Comparison of ENCODE assay signal across 24 mouse cellular contexts in genomic region chr13:72412656-72413055, GRCm38 (mm10).
DNase-seq lines count a peak whose midpoint lies in the region; ATAC-seq and TF ChIP-seq lines count a peak whose summit lies in the region.
"Had no signal": no experiment of that assay in that cellular context is flagged by ENCODE, and none has a peak within 500 bp of the region (broad histone marks: within the 10 kb centered on the region; RNA-seq: fewer than 3 reads in every experiment).

No protein-coding gene starts in this region.

- DNase-seq in kidney, adult 11 months, result peak; percentile 22
- peak; percentile 76 for DNase-seq in kidney, adult 2 months
- peak; percentile 74 for DNase-seq in kidney, adult 9 months
- DNase-seq in kidney, postnatal 36 days, result peak; percentile 35 to 62
- DNase-seq: adrenal gland, adult 2 months; adrenal gland, postnatal 10 days; adrenal gland, postnatal 25 days; cerebellum, adult 11 months; cerebellum, adult 18-20 months; cerebellum, adult 8-10 months; cerebellum, adult 9-11 months; cerebellum, postnatal 14 days; cerebellum, postnatal 36 days; embryo, embryonic 11 days had no signal

- no peak overlapping the region for H3K4me2 ChIP-seq in kidney, embryonic 14.5 days (replicated peaks; ENCODE audit: low read depth, low read length)
- no peak overlapping the region for H3K4me2 ChIP-seq in kidney, embryonic 15.5 days
- no peak overlapping the region for H3K4me2 ChIP-seq in kidney, embryonic 16.5 days (replicated peaks; ENCODE audit: low read depth, low read length)
- H3K4me2 ChIP-seq: embryonic facial prominence, embryonic 13.5 days; embryonic facial prominence, embryonic 15.5 days; forebrain, embryonic 12.5 days had no signal

- H3K27me3 ChIP-seq in kidney, embryonic 14.5 days (ENCODE audit: control insufficient read depth, insufficient read depth, low read length), result no peaks in the 10 kb centered on the region
- H3K27me3 ChIP-seq in kidney, adult 2 months (replicated peaks; ENCODE audit: control insufficient read depth, insufficient read depth, low read length), result no peaks in the 10 kb centered on the region
- no peaks in the 10 kb centered on the region for H3K27me3 ChIP-seq in kidney, embryonic 15.5 days
- no peaks in the 10 kb centered on the region for H3K27me3 ChIP-seq in kidney, embryonic 16.5 days (ENCODE audit: insufficient read depth, low read length)
- H3K27me3 ChIP-seq: embryonic facial prominence, embryonic 13.5 days; embryonic facial prominence, embryonic 15.5 days had no signal

- H3K27ac ChIP-seq in kidney, embryonic 14.5 days (ENCODE audit: low read depth, low read length), result no peak overlapping the region
- H3K27ac ChIP-seq in kidney, adult 2 months (ENCODE audit: insufficient read depth, low read depth, low read length), result no peak overlapping the region
- H3K27ac ChIP-seq in kidney, embryonic 15.5 days, result no peak overlapping the region
- H3K27ac ChIP-seq in kidney, embryonic 16.5 days (ENCODE audit: low read length), result no peak overlapping the region
- H3K27ac ChIP-seq: embryonic facial prominence, embryonic 13.5 days; embryonic facial prominence, embryonic 15.5 days; forebrain, embryonic 10.5 days; forebrain, embryonic 12.5 days had no signal

- no peak for ATAC-seq in kidney, embryonic 14.5 days (ENCODE audit: low FRiP score, low TSS enrichment)
- ATAC-seq in kidney, embryonic 15.5 days (replicated peaks; ENCODE audit: low FRiP score), result no peak
- no peak for ATAC-seq in kidney, embryonic 16.5 days (ENCODE audit: low FRiP score, low TSS enrichment)
- no peak for ATAC-seq in megakaryocyte, adult 5-6 weeks (ENCODE audit: poor library complexity, severe bottlenecking)
- ATAC-seq: forebrain, embryonic 14.5 days had no signal

- no peaks in the 10 kb centered on the region for H3K4me1 ChIP-seq in kidney, embryonic 14.5 days (ENCODE audit: control insufficient read depth, insufficient read depth, low read length)
- peaks cover 10% of the 10 kb centered on the region for H3K4me1 ChIP-seq in kidney, adult 2 months (ENCODE audit: control insufficient read depth, insufficient read depth, low read length)
- H3K4me1 ChIP-seq in kidney, embryonic 15.5 days, result no peaks in the 10 kb centered on the region
- H3K4me1 ChIP-seq in kidney, embryonic 16.5 days (ENCODE audit: insufficient read depth, low read length), result no peaks in the 10 kb centered on the region
- H3K4me1 ChIP-seq: embryonic facial prominence, embryonic 13.5 days; embryonic facial prominence, embryonic 15.5 days; forebrain, embryonic 10.5 days; forebrain, embryonic 12.5 days had no signal

- no peaks in the 10 kb centered on the region for H3K36me3 ChIP-seq in kidney, embryonic 14.5 days (ENCODE audit: control insufficient read depth, insufficient read depth, low read length)
- H3K36me3 ChIP-seq in kidney, adult 2 months (ENCODE audit: control insufficient read depth, insufficient read depth, low read length), result no peaks in the 10 kb centered on the region
- H3K36me3 ChIP-seq in kidney, embryonic 15.5 days, result no peaks in the 10 kb centered on the region
- no peaks in the 10 kb centered on the region for H3K36me3 ChIP-seq in kidney, embryonic 16.5 days (ENCODE audit: insufficient read depth, low read length)
- H3K36me3 ChIP-seq: embryonic facial prominence, embryonic 13.5 days; embryonic facial prominence, embryonic 15.5 days; forebrain, embryonic 10.5 days; forebrain, embryonic 12.5 days had no signal

- no peak for TF ChIP-seq CTCF in kidney, adult 2 months (conservative IDR thresholded peaks at IDR 0.05; ENCODE audit: insufficient read depth, insufficient read length, low read depth, low read length)

- no peak overlapping the region for H3K4me3 ChIP-seq in kidney, embryonic 14.5 days (ENCODE audit: low read length)
- H3K4me3 ChIP-seq in kidney, adult 2 months (ENCODE audit: insufficient read depth, low read depth, low read length), result no peak overlapping the region
- H3K4me3 ChIP-seq in kidney, embryonic 15.5 days (replicated peaks), result no peak overlapping the region
- H3K4me3 ChIP-seq in kidney, embryonic 16.5 days (ENCODE audit: low read length), result no peak overlapping the region
- H3K4me3 ChIP-seq: embryonic facial prominence, embryonic 13.5 days; embryonic facial prominence, embryonic 15.5 days; erythroblast, embryonic 14.5 days; forebrain, embryonic 10.5 days; forebrain, embryonic 12.5 days had no signal

- TF ChIP-seq POLR2A in kidney, adult 2 months (IDR thresholded peaks at IDR 0.05; ENCODE audit: low read depth, low read length), result no peak

- no peaks in the 10 kb centered on the region for H3K9me3 ChIP-seq in kidney, embryonic 14.5 days (ENCODE audit: control insufficient read depth, low read length)
- no peaks in the 10 kb centered on the region for H3K9me3 ChIP-seq in kidney, embryonic 15.5 days (replicated peaks)
- no peaks in the 10 kb centered on the region for H3K9me3 ChIP-seq in kidney, embryonic 16.5 days (ENCODE audit: low read length)
- H3K9me3 ChIP-seq: embryonic facial prominence, embryonic 13.5 days; embryonic facial prominence, embryonic 15.5 days; forebrain, embryonic 10.5 days; forebrain, embryonic 12.5 days had no signal

- H3K9ac ChIP-seq in kidney, embryonic 14.5 days (ENCODE audit: low read depth, low read length), result no peak overlapping the region
- no peak overlapping the region for H3K9ac ChIP-seq in kidney, embryonic 15.5 days
- H3K9ac ChIP-seq in kidney, embryonic 16.5 days (replicated peaks; ENCODE audit: low read length), result no peak overlapping the region
- H3K9ac ChIP-seq: embryonic facial prominence, embryonic 13.5 days; embryonic facial prominence, embryonic 15.5 days; forebrain, embryonic 12.5 days had no signal

- 90% methylated on average over 4 of the region's 4 CpGs for WGBS in kidney, embryonic 14.5 days
- WGBS in kidney, adult 2 months, result 82% methylated on average over 4 of the region's 4 CpGs
- 94% methylated on average over 4 of the region's 4 CpGs for WGBS in kidney, embryonic 15.5 days
- WGBS in kidney, embryonic 16.5 days, result 95% methylated on average over 4 of the region's 4 CpGs

Comparison
In these comparisons a context has a peak if more than half of its experiments do, and no peak if none do; other contexts are left out.
1. DNase-seq: peak in every context shown above with its lines; median percentile 76 in kidney, adult 2 months; 74 in kidney, adult 9 months; 48 in kidney, postnatal 36 days; 22 in kidney, adult 11 months.